Mouse (Mus musculus) heart, embryonic 13.5 days (tissue): ENCODE data around the gene Dcun1d4. TPM values are rescaled to one million over a fixed set of nuclear protein-coding genes. Genes with fewer than 3 reads are reported as not detected.
A peak's percentile ranks its signal among the peaks of the same experiment; 100 is the strongest.

Experiments
- ATAC-seq: fragments of 200-750 bp; cut with Nextera tagmentation; 2 replicates; pipeline ENCODE4 v1.8.0; 2017; ENCODE audit warnings: moderate TSS enrichment; ENCODE audit not compliant: insufficient number of reproducible peaks, low FRiP score, low TSS enrichment; ENCODE audit errors: extremely low read depth
- H3K27ac ChIP-seq: fragments of 300-500 bp; sonication (generic); replicated peaks from 2 replicates; pipeline ENCODE4 v1.5.1; 2015; ENCODE audit warnings: moderate library complexity, mild to moderate bottlenecking, inconsistent platforms
- H3K27me3 ChIP-seq: fragments of 300-500 bp; sonication (generic); replicated peaks from 2 replicates; pipeline ENCODE4 v1.6.1; 2015; ENCODE audit warnings: mild to moderate bottlenecking, inconsistent platforms
- H3K36me3 ChIP-seq: fragments of 300-500 bp; sonication (generic); 2 replicates; pipeline ENCODE4 v1.6.1; 2015; ENCODE audit warnings: mild to moderate bottlenecking, inconsistent platforms
- H3K4me1 ChIP-seq: fragments of 300-500 bp; sonication (generic); 2 replicates; pipeline ENCODE4 v1.6.1; 2015; ENCODE audit warnings: inconsistent platforms
- H3K4me2 ChIP-seq: fragments of 300-500 bp; sonication (generic); 2 replicates; pipeline ENCODE4 v1.6.1; 2015; ENCODE audit warnings: inconsistent platforms, mild to moderate bottlenecking, moderate library complexity
- H3K4me3 ChIP-seq: fragments of 300-500 bp; sonication (generic); 2 replicates; pipeline ENCODE4 v1.5.1; 2015; ENCODE audit warnings: moderate library complexity, mild to moderate bottlenecking, inconsistent platforms
- H3K9ac ChIP-seq: fragments of 300-500 bp; sonication (generic); 2 replicates; pipeline ENCODE4 v1.6.1; 2015; ENCODE audit warnings: inconsistent platforms, mild to moderate bottlenecking, moderate library complexity
- H3K9me3 ChIP-seq: fragments of 300-500 bp; sonication (generic); 2 replicates; pipeline ENCODE4 v1.6.1; 2016; ENCODE audit warnings: inconsistent platforms
- WGBS: fragments of 180-500 bp; shearing (Covaris S2); methylation state at CpG from one replicate; pipeline ENCODE4 v1.1.7; 2015; ENCODE audit warnings: mixed read lengths; 5-methylcytosine and 5-hydroxymethylcytosine counted together
- polyA plus RNA-seq: library from polyadenylated mRNA; unstranded; fragments of >200 nt; fragmentation: Nextera tagmentation; extraction: Ambion mirVana; gene quantifications from 2 replicates; pipeline ENCODE4 v1.2.1, GENCODE M21; 2015

Gene Dcun1d4
- 15.2 and 15.7 TPM in 2 replicates for polyA plus RNA-seq

- ATAC-seq, result no peak
- no peaks in the 10 kb centered on the region for H3K36me3 ChIP-seq
These were observed at the start of gene Dcun1d4 for GRCm38 (mm10) chr5:73480700-73481099. TSS of gene Dcun1d4 (plus strand) at chr5:73481000.

GRCm38 (mm10) chr5:73431581-73431980 is 49.2 kb upstream of the Dcun1d4 start:
- Histone ChIP-seq H3K27ac (no peak overlapping the region), H3K4me3 (no peak overlapping the region), H3K36me3 (no peaks in the 10 kb centered on the region), H3K9me3 (no peaks in the 10 kb centered on the region), H3K4me1 (peaks cover 5% of the 10 kb centered on the region), H3K4me2 (0 out of 2 replicates have a peak overlapping the region, but pooled peaks have one; percentile 9), H3K9ac (no peak overlapping the region), H3K27me3 (0 out of 2 replicates have a peak, but pooled peaks cover 8% of the 10 kb centered on the region)
- no peak for ATAC-seq
- WGBS, result 23% methylated on average over 14 of the region's 14 CpGs

More at GRCm38 (mm10) chr5:73480700-73481099, at the start of gene Dcun1d4:
- Histone ChIP-seq H3K4me3 (no peak within 1 kb of the TSS), H3K9ac (no peak within 1 kb of the TSS), H3K27ac (no peak within 1 kb of the TSS), H3K4me2 (no peak within 1 kb of the TSS), H3K27me3 (peaks cover 7% of the 10 kb centered on the region; the same call in 1 of the 2 replicates), H3K4me1 (no peaks in the 10 kb centered on the region), H3K9me3 (no peaks in the 10 kb centered on the region)
- WGBS, result 74% methylated on average over 7 of the region's 7 CpGs

- Histone ChIP-seq H3K9me3 (no peaks in the 10 kb centered on the region), H3K4me3 (no peak overlapping the region), H3K36me3 (no peaks in the 10 kb centered on the region), H3K4me2 (no peak overlapping the region), H3K27me3 (0 out of 2 replicates have a peak, but pooled peaks cover 8% of the 10 kb centered on the region), H3K9ac (no peak overlapping the region), H3K27ac (no peak overlapping the region), H3K4me1 (no peaks in the 10 kb centered on the region)
- no peak for ATAC-seq
- WGBS, result 72% methylated on average over 6 of the region's 6 CpGs
These were observed 48.0 kb upstream of the Dcun1d4 start for GRCm38 (mm10) chr5:73432805-73433204.

GRCm38 (mm10) chr5:73434764-73435163 is 46.0 kb upstream of the Dcun1d4 start:
- Histone ChIP-seq H3K4me3 (no peak overlapping the region), H3K4me2 (no peak overlapping the region), H3K9ac (no peak overlapping the region), H3K4me1 (no peaks in the 10 kb centered on the region), H3K27ac (no peak overlapping the region), H3K9me3 (no peaks in the 10 kb centered on the region), H3K27me3 (0 out of 2 replicates have a peak, but pooled peaks cover 4% of the 10 kb centered on the region), H3K36me3 (no peaks in the 10 kb centered on the region)
- no peak for ATAC-seq
- WGBS, result 70% methylated on average over 7 of the region's 7 CpGs

GRCm38 (mm10) chr5:73442176-73442575 is 38.6 kb upstream of the Dcun1d4 start:
- Histone ChIP-seq H3K9me3 (no peaks in the 10 kb centered on the region), H3K4me1 (no peaks in the 10 kb centered on the region), H3K36me3 (no peaks in the 10 kb centered on the region), H3K4me2 (no peak overlapping the region), H3K4me3 (no peak overlapping the region), H3K27ac (no peak overlapping the region), H3K27me3 (no peaks in the 10 kb centered on the region), H3K9ac (no peak overlapping the region)
- WGBS, result 82% methylated on average over 9 of the region's 9 CpGs
- no peak for ATAC-seq

GRCm38 (mm10) chr5:73450276-73450675 is 30.5 kb upstream of the Dcun1d4 start:
- Histone ChIP-seq H3K4me2 (no peak overlapping the region), H3K9me3 (no peaks in the 10 kb centered on the region), H3K36me3 (no peaks in the 10 kb centered on the region), H3K27ac (no peak overlapping the region), H3K4me1 (no peaks in the 10 kb centered on the region), H3K27me3 (no peaks in the 10 kb centered on the region), H3K4me3 (no peak overlapping the region), H3K9ac (no peak overlapping the region)
- no peak for ATAC-seq
- 61% methylated on average over 1 of the region's 1 CpGs for WGBS

- Histone ChIP-seq H3K4me2 (no peak overlapping the region), H3K36me3 (no peaks in the 10 kb centered on the region), H3K4me1 (no peaks in the 10 kb centered on the region), H3K27ac (no peak overlapping the region), H3K4me3 (no peak overlapping the region), H3K9me3 (no peaks in the 10 kb centered on the region), H3K27me3 (no peaks in the 10 kb centered on the region), H3K9ac (no peak overlapping the region)
- no peak for ATAC-seq
- WGBS, result 70% methylated on average over 2 of the region's 2 CpGs
These were observed 26.1 kb upstream of the Dcun1d4 start for GRCm38 (mm10) chr5:73454502-73455306.

- H3K4me3 ChIP-seq, result no peak overlapping the region
- H3K4me1 ChIP-seq, result no peaks in the 10 kb centered on the region
- H3K27me3 ChIP-seq, result no peaks in the 10 kb centered on the region
- no peaks in the 10 kb centered on the region for H3K9me3 ChIP-seq
- no peaks in the 10 kb centered on the region for H3K36me3 ChIP-seq
- ATAC-seq, result no peak
- no peak overlapping the region for H3K9ac ChIP-seq
- H3K4me2 ChIP-seq, result no peak overlapping the region
- 68% methylated on average over 5 of the region's 5 CpGs for WGBS
- no peak overlapping the region for H3K27ac ChIP-seq
These were observed 25.5 kb upstream of the Dcun1d4 start for GRCm38 (mm10) chr5:73455307-73455687.

GRCm38 (mm10) chr5:73468462-73469433 is 12.1 kb upstream of the Dcun1d4 start:
- Histone ChIP-seq H3K4me3 (no peak overlapping the region), H3K36me3 (no peaks in the 10 kb centered on the region), H3K9ac (no peak overlapping the region), H3K4me1 (no peaks in the 10 kb centered on the region), H3K27ac (no peak overlapping the region), H3K4me2 (no peak overlapping the region), H3K27me3 (no peaks in the 10 kb centered on the region), H3K9me3 (peaks cover 7% of the 10 kb centered on the region; the same call in 1 of the 2 replicates)
- ATAC-seq, result no peak
- 71% methylated on average over 16 of the region's 16 CpGs for WGBS

- ATAC-seq, result no peak
- 74% methylated on average over 20 of the region's 20 CpGs for WGBS
- Histone ChIP-seq H3K4me1 (no peaks in the 10 kb centered on the region), H3K4me2 (no peak overlapping the region), H3K9ac (no peak overlapping the region), H3K27me3 (no peaks in the 10 kb centered on the region), H3K36me3 (no peaks in the 10 kb centered on the region), H3K4me3 (no peak overlapping the region), H3K9me3 (no peaks in the 10 kb centered on the region), H3K27ac (no peak overlapping the region)
These were observed 6.1 kb upstream of the Dcun1d4 start for GRCm38 (mm10) chr5:73474412-73475405.
